Mouse (Mus musculus): ENCODE data around the gene 1700057G04Rik. TPM values are rescaled to one million over a fixed set of nuclear protein-coding genes. Genes with fewer than 3 reads are reported as not detected.

1700057G04Rik gene
- polyA plus RNA-seq, 1 experiment from 2014 or later: not detected

- H3K4me1 ChIP-seq (replicated peaks): no peaks in the 10 kb centered on the region
- no peak overlapping the region for H3K27ac ChIP-seq
- H3K4me2 ChIP-seq (replicated peaks): no peak overlapping the region
- WGBS: 89% methylated on average over 4 of the region's 4 CpGs
- no peak overlapping the region for H3K4me3 ChIP-seq (replicated peaks)
- H3K27me3 ChIP-seq: no peaks in the 10 kb centered on the region
- no peak overlapping the region for H3K9ac ChIP-seq (replicated peaks)
- no peaks in the 10 kb centered on the region for H3K9me3 ChIP-seq
- ATAC-seq: no peak
- no peaks in the 10 kb centered on the region for H3K36me3 ChIP-seq
Observed at GRCm38 (mm10) chr9:92373896-92374295, 64.7 kb downstream of the 1700057G04Rik start.

- no peak overlapping the region for H3K9ac ChIP-seq (replicated peaks)
- no peaks in the 10 kb centered on the region for H3K36me3 ChIP-seq
- no peaks in the 10 kb centered on the region for H3K9me3 ChIP-seq
- ATAC-seq: peak; percentile 17; the same call in 1 of the 2 replicates
- H3K27me3 ChIP-seq: no peaks in the 10 kb centered on the region
- WGBS: 73% methylated on average over 7 of the region's 7 CpGs
- no peaks in the 10 kb centered on the region for H3K4me1 ChIP-seq (replicated peaks)
- H3K27ac ChIP-seq: no peak overlapping the region
- H3K4me2 ChIP-seq (replicated peaks): no peak overlapping the region
- no peak overlapping the region for H3K4me3 ChIP-seq (replicated peaks)
Observed at GRCm38 (mm10) chr9:92374705-92375199, 65.6 kb downstream of the 1700057G04Rik start.

DNA sequence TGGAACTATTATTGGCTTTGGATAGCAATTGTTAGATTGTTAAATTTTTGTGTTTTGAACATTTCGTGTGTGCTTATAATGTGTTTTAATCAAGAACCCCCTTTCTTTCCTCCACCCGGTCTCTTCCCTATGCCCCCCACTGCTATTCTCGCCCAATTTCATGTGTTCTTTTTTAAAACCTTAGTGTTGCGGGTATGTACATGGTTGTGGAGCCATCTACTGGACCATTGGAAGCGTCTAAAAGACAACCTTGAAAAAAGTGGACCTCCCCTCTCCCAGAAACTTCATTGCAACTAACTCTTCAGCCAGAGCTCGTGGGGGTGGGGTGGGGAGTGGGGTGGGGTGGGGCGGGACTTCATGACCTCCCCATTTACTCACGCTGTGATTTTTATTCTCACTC lies 66.2 kb downstream of the 1700057G04Rik start:
- no peak overlapping the region for H3K9ac ChIP-seq (replicated peaks)
- no peak for ATAC-seq
- H3K4me3 ChIP-seq (replicated peaks): no peak overlapping the region
- H3K27ac ChIP-seq: no peak overlapping the region
- no peaks in the 10 kb centered on the region for H3K4me1 ChIP-seq (replicated peaks)
- H3K36me3 ChIP-seq: no peaks in the 10 kb centered on the region
- no peaks in the 10 kb centered on the region for H3K9me3 ChIP-seq
- no peaks in the 10 kb centered on the region for H3K27me3 ChIP-seq
- H3K4me2 ChIP-seq (replicated peaks): no peak overlapping the region
- WGBS: 74% methylated on average over 8 of the region's 8 CpGs

- Histone ChIP-seq H3K4me1 (replicated peaks) (no peaks in the 10 kb centered on the region), H3K9ac (replicated peaks) (no peak overlapping the region), H3K27ac (no peak overlapping the region), H3K4me3 (replicated peaks) (no peak overlapping the region), H3K9me3 (no peaks in the 10 kb centered on the region), H3K4me2 (replicated peaks) (no peak overlapping the region), H3K27me3 (no peaks in the 10 kb centered on the region), H3K36me3 (no peaks in the 10 kb centered on the region)
- no peak for ATAC-seq
- 73% methylated on average over 1 of the region's 1 CpGs for WGBS
Observed at GRCm38 (mm10) chr9:92377967-92378366, 68.8 kb downstream of the 1700057G04Rik start.

GRCm38 (mm10) chr9:92379240-92379639 lies 70.1 kb downstream of the 1700057G04Rik start:
- no peaks in the 10 kb centered on the region for H3K4me1 ChIP-seq (replicated peaks)
- WGBS: 90% methylated on average over 5 of the region's 5 CpGs
- H3K4me3 ChIP-seq (replicated peaks): no peak overlapping the region
- no peak overlapping the region for H3K27ac ChIP-seq
- ATAC-seq: no peak
- no peaks in the 10 kb centered on the region for H3K36me3 ChIP-seq
- no peak overlapping the region for H3K4me2 ChIP-seq (replicated peaks)
- no peaks in the 10 kb centered on the region for H3K9me3 ChIP-seq
- no peaks in the 10 kb centered on the region for H3K27me3 ChIP-seq
- no peak overlapping the region for H3K9ac ChIP-seq (replicated peaks)

DNA sequence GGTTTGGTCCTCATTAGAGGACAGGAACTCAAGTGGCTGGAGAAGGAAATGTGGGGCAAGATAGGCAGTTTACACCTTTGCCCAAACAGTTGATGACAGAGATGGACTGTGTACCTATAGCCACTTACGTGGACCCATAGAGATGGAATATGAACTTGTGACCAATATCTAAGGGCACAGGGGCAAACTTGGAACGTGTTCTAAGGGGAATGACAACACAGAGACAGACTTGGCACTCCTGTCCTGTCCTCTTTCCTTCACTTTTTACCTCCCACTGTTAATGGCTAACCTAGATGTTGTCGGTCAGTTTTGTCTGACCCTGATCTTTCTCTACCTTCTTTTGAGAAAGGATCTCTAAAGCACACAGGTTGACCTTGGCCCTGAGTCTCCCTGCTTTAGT lies 74.2 kb downstream of the 1700057G04Rik start:
- Histone ChIP-seq H3K36me3 (no peaks in the 10 kb centered on the region), H3K4me1 (replicated peaks) (no peaks in the 10 kb centered on the region), H3K27me3 (no peaks in the 10 kb centered on the region), H3K4me2 (replicated peaks) (no peak overlapping the region), H3K27ac (no peak overlapping the region), H3K4me3 (replicated peaks) (no peak overlapping the region), H3K9me3 (no peaks in the 10 kb centered on the region), H3K9ac (replicated peaks) (no peak overlapping the region)
- 82% methylated on average over 3 of the region's 3 CpGs for WGBS
- ATAC-seq: no peak

- no peak overlapping the region for H3K9ac ChIP-seq (replicated peaks)
- no peak for ATAC-seq
- H3K4me1 ChIP-seq (replicated peaks): no peaks in the 10 kb centered on the region
- H3K4me2 ChIP-seq (replicated peaks): no peak overlapping the region
- whole genome bisulfite sequencing: 79% methylated on average over 3 of the region's 3 CpGs
- H3K4me3 ChIP-seq (replicated peaks): no peak overlapping the region
- H3K9me3 ChIP-seq: no peaks in the 10 kb centered on the region
- H3K36me3 ChIP-seq: no peaks in the 10 kb centered on the region
- no peak overlapping the region for H3K27ac ChIP-seq
- H3K27me3 ChIP-seq: no peaks in the 10 kb centered on the region
Observed at GRCm38 (mm10) chr9:92384401-92384800, 75.2 kb downstream of the 1700057G04Rik start.

- no peak for ATAC-seq
- no peaks in the 10 kb centered on the region for H3K27me3 ChIP-seq
- WGBS: 93% methylated on average over 1 of the region's 1 CpGs
- H3K36me3 ChIP-seq: no peaks in the 10 kb centered on the region
- H3K9me3 ChIP-seq: no peaks in the 10 kb centered on the region
- H3K4me1 ChIP-seq (replicated peaks): no peaks in the 10 kb centered on the region
- H3K27ac ChIP-seq: no peak overlapping the region
- H3K4me3 ChIP-seq (replicated peaks): no peak overlapping the region
- no peak overlapping the region for H3K4me2 ChIP-seq (replicated peaks)
- H3K9ac ChIP-seq (replicated peaks): no peak overlapping the region
Observed at GRCm38 (mm10) chr9:92385831-92386230, 76.7 kb downstream of the 1700057G04Rik start.

GRCm38 (mm10) chr9:92386871-92387270 lies 77.7 kb downstream of the 1700057G04Rik start:
- ATAC-seq: no peak
- H3K4me2 ChIP-seq (replicated peaks): no peak overlapping the region
- H3K36me3 ChIP-seq: no peaks in the 10 kb centered on the region
- no peak overlapping the region for H3K4me3 ChIP-seq (replicated peaks)
- 76% methylated on average over 1 of the region's 1 CpGs for WGBS
- no peaks in the 10 kb centered on the region for H3K4me1 ChIP-seq (replicated peaks)
- no peaks in the 10 kb centered on the region for H3K27me3 ChIP-seq
- H3K9me3 ChIP-seq: no peaks in the 10 kb centered on the region
- H3K27ac ChIP-seq: no peak overlapping the region
- H3K9ac ChIP-seq (replicated peaks): no peak overlapping the region

GRCm38 (mm10) chr9:92387404-92387803 lies 78.2 kb downstream of the 1700057G04Rik start:
- Histone ChIP-seq H3K4me3 (replicated peaks) (no peak overlapping the region), H3K4me2 (replicated peaks) (no peak overlapping the region), H3K4me1 (replicated peaks) (no peaks in the 10 kb centered on the region), H3K27me3 (no peaks in the 10 kb centered on the region), H3K9me3 (no peaks in the 10 kb centered on the region), H3K9ac (replicated peaks) (no peak overlapping the region), H3K27ac (no peak overlapping the region), H3K36me3 (no peaks in the 10 kb centered on the region)
- 86% methylated on average over 1 of the region's 1 CpGs for WGBS
- no peak for ATAC-seq

DNA sequence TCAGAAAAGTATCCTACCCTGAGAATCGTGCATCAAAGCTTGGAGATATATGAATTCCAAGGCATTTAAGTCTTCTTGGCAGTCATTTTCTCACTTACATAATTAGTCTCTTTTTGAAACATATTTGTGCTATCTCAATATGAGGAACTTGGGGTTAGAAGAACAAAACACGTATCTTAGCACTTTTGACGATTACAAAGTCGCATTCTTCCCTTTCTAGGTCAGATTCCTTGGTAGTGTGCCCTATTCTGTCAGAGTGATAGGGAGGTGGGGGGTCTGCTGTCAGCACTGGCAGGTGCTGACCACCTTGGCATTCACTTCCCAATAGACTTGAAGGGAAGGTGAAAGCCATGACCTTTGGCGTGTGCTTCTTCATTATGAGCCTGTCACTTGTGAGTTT lies 93.5 kb downstream of the 1700057G04Rik start:
- no peak overlapping the region for H3K9ac ChIP-seq (replicated peaks)
- H3K27ac ChIP-seq: no peak overlapping the region
- no peak overlapping the region for H3K4me3 ChIP-seq (replicated peaks)
- H3K27me3 ChIP-seq: no peaks in the 10 kb centered on the region
- no peaks in the 10 kb centered on the region for H3K4me1 ChIP-seq (replicated peaks)
- no peaks in the 10 kb centered on the region for H3K36me3 ChIP-seq
- no peak for ATAC-seq
- no peaks in the 10 kb centered on the region for H3K9me3 ChIP-seq
- 91% methylated on average over 5 of the region's 5 CpGs for WGBS
- no peak overlapping the region for H3K4me2 ChIP-seq (replicated peaks)
